In genomic region chr1:106666140-106667088, GRCm38 (mm10) we compare ENCODE assay signal across 11 mouse cellular contexts. TPM values are rescaled to one million over a fixed set of nuclear protein-coding genes. Genes with fewer than 3 reads are reported as not detected.
A peak's percentile ranks its signal among the peaks of the same experiment; 100 is the strongest.
DNase-seq lines count a peak whose midpoint lies in the region; ATAC-seq and TF ChIP-seq lines count a peak whose summit lies in the region.
"Had no signal": no experiment of that assay in that cellular context is flagged by ENCODE, and none has a peak within 500 bp of the region (broad histone marks: within the 10 kb centered on the region; RNA-seq: fewer than 3 reads in every experiment).

No protein-coding gene starts in this region.

- no peak overlapping the region for H3K4me2 ChIP-seq in liver, embryonic 11.5 days
- H3K4me2 ChIP-seq in forebrain, embryonic 16.5 days (ENCODE audit: low read length): no peak overlapping the region
- H3K4me2 ChIP-seq: embryonic facial prominence, embryonic 12.5 days had no signal

- no peaks in the 10 kb centered on the region; the same call in 1 of the 2 replicates for H3K79me2 ChIP-seq in heart, adult 2 months (replicated peaks; ENCODE audit: control insufficient read depth, insufficient read depth, low read length)

- no peak overlapping the region for H3K4me3 ChIP-seq in heart, adult 2 months
- no peak overlapping the region for H3K4me3 ChIP-seq in liver, embryonic 11.5 days (ENCODE audit: low read depth, low read length)
- no peak overlapping the region for H3K4me3 ChIP-seq in forebrain, embryonic 16.5 days (replicated peaks; ENCODE audit: low read length)
- H3K4me3 ChIP-seq: embryonic facial prominence, embryonic 12.5 days had no signal

- H3K9me3 ChIP-seq in liver, embryonic 11.5 days (ENCODE audit: control insufficient read depth, low read length): no peaks in the 10 kb centered on the region
- no peaks in the 10 kb centered on the region for H3K9me3 ChIP-seq in forebrain, embryonic 16.5 days (ENCODE audit: control insufficient read depth, low read length)
- H3K9me3 ChIP-seq: embryonic facial prominence, embryonic 12.5 days had no signal

- peak; percentile 45; the same call in 1 of the 2 replicates for ATAC-seq in liver, embryonic 11.5 days (replicated peaks; ENCODE audit: low FRiP score)
- ATAC-seq in forebrain, embryonic 16.5 days: peak; percentile 68
- no peak for ATAC-seq in frontal cortex, adult (ENCODE audit: low TSS enrichment)
- ATAC-seq: midbrain, embryonic 16.5 days had no signal

- intact Hi-C loops in heart, adult 2 months (cut with DNase I): no loop called here

- TF ChIP-seq EP300 in heart, adult 2 months (IDR thresholded peaks at IDR 0.05; ENCODE audit: insufficient read depth, low read depth, low read length): no peak

- no peaks in the 10 kb centered on the region for H3K27me3 ChIP-seq in heart, adult 2 months (ENCODE audit: control insufficient read depth, insufficient read depth, low read length)
- H3K27me3 ChIP-seq in liver, embryonic 11.5 days (replicated peaks; ENCODE audit: control insufficient read depth, insufficient read depth, low read length): no peaks in the 10 kb centered on the region
- H3K27me3 ChIP-seq in forebrain, embryonic 16.5 days (replicated peaks; ENCODE audit: control insufficient read depth, insufficient read depth, low read length): no peaks in the 10 kb centered on the region
- H3K27me3 ChIP-seq: embryonic facial prominence, embryonic 12.5 days had no signal

- H3K27ac ChIP-seq in heart, adult 2 months: no peak overlapping the region
- no peak overlapping the region for H3K27ac ChIP-seq in liver, embryonic 11.5 days (ENCODE audit: low read depth, low read length)
- no peak overlapping the region for H3K27ac ChIP-seq in forebrain, embryonic 16.5 days (ENCODE audit: low read length)
- H3K27ac ChIP-seq: embryonic facial prominence, embryonic 12.5 days had no signal

- DNase-seq in heart, adult 18-20 months: peak; percentile 18 to 47
- DNase-seq in heart, adult 2 months: no peak
- DNase-seq in liver, embryonic 11.5 days (ENCODE audit: low spot score): no peak
- DNase-seq in liver: no peak
- peak; percentile 36 to 53 for DNase-seq in kidney, postnatal 25 days
- DNase-seq in urinary bladder, postnatal 10 days (ENCODE audit: low spot score): no peak
- DNase-seq: thymus, postnatal 4 days had no signal

- no peak for TF ChIP-seq CTCF in heart, adult 2 months (IDR thresholded peaks at IDR 0.05)

- H3K4me1 ChIP-seq in heart, adult 2 months (ENCODE audit: control insufficient read depth, insufficient read depth, low read length): peaks cover 9% of the 10 kb centered on the region
- 0 out of 2 replicates have a peak, but pooled peaks cover 5% of the 10 kb centered on the region for H3K4me1 ChIP-seq in liver, embryonic 11.5 days (replicated peaks; ENCODE audit: control insufficient read depth, insufficient read depth, low read length)
- H3K4me1 ChIP-seq in forebrain, embryonic 16.5 days (replicated peaks; ENCODE audit: control insufficient read depth, insufficient read depth, low read length): peaks cover 7% of the 10 kb centered on the region

- TF ChIP-seq POLR2A in heart, adult 2 months (IDR thresholded peaks at IDR 0.05; ENCODE audit: insufficient read depth, low read depth, low read length): no peak

- no peaks in the 10 kb centered on the region for H3K36me3 ChIP-seq in heart, adult 2 months (ENCODE audit: control insufficient read depth, insufficient read depth, low read length)
- no peaks in the 10 kb centered on the region for H3K36me3 ChIP-seq in liver, embryonic 11.5 days (ENCODE audit: control insufficient read depth, insufficient read depth, low read length)
- H3K36me3 ChIP-seq in forebrain, embryonic 16.5 days (ENCODE audit: control insufficient read depth, insufficient read depth): no peaks in the 10 kb centered on the region
- H3K36me3 ChIP-seq: embryonic facial prominence, embryonic 12.5 days had no signal

- no peak overlapping the region for H3K9ac ChIP-seq in heart, adult 2 months (ENCODE audit: low read depth, low read length)
- H3K9ac ChIP-seq in liver, embryonic 11.5 days (ENCODE audit: low read depth, low read length): no peak overlapping the region
- H3K9ac ChIP-seq in forebrain, embryonic 16.5 days (replicated peaks; ENCODE audit: low read depth, low read length): no peak overlapping the region
- H3K9ac ChIP-seq: embryonic facial prominence, embryonic 12.5 days had no signal

- 33% methylated on average over 8 of the region's 8 CpGs for WGBS in heart, adult 2 months
- 50% methylated on average over 8 of the region's 8 CpGs for WGBS in liver, embryonic 11.5 days
- 65% methylated on average over 8 of the region's 8 CpGs for WGBS in forebrain, embryonic 16.5 days

RNA-seq across cellular contexts. Expression of gene Bcl2, which starts 47.7 kb away (rescaled TPM):
- total RNA-seq in heart, adult 18-20 months (2021): 1 to 10 TPM; 5.5 to 6.1 TPM
- 1 to 10 TPM; 3.5 to 5.0 TPM for total RNA-seq in heart, adult 2 months (2021)
- 1.3 and 1.9 TPM in 2 replicates for polyA plus RNA-seq in heart, adult 2 months (2012; rRNA removed)
- 2.8 and 3.3 TPM in 2 replicates for polyA plus RNA-seq in liver, embryonic 11.5 days (2014; fragmentation: Nextera tagmentation; extraction: Ambion mirVana)
- polyA plus RNA-seq in forebrain, embryonic 16.5 days (2015; fragmentation: Nextera tagmentation; extraction: Ambion mirVana): 13.5 and 13.7 TPM in 2 replicates

Comparison
In these comparisons a context has a peak if more than half of its experiments do, and no peak if none do; other contexts are left out.
1. DNase-seq: peak in heart, adult 18-20 months (2 of 2) and kidney, postnatal 25 days (2 of 2); none in heart, adult 2 months (0 of 2), liver, embryonic 11.5 days (single experiment), liver (single experiment) and urinary bladder, postnatal 10 days (single experiment).